Mouse (Mus musculus) heart, postnatal 0 days (tissue): ENCODE measurements around the gene Cask.

ENCODE experiments used
- CTCF ChIP-seq: IDR thresholded peaks from 2 replicates; pipeline ENCODE4 v1.5.1; 2016; ENCODE audit warnings: antibody characterized with exemption, control low read depth, low read depth
- EP300 ChIP-seq: IDR thresholded peaks from 2 replicates; pipeline ENCODE4 v1.6.1; 2016; ENCODE audit warnings: antibody characterized with exemption, low read depth

- TF ChIP-seq EP300 (no peak), CTCF (no peak)
Measured at GRCm38 (mm10) chrX:13860145-13860544, 9.0 kb upstream of the Cask start.
